Mouse (Mus musculus) embryonic facial prominence, embryonic 15.5 days (tissue): ENCODE results near the gene Arl2. TPM values are rescaled to one million over a fixed set of nuclear protein-coding genes. Genes with fewer than 3 reads are reported as not detected.

Experiments used
- ATAC-seq: fragments of 200-750 bp; cut with Nextera tagmentation; 2 replicates; pipeline ENCODE4 v1.8.0; 2017; ENCODE audit warnings: low read depth, moderate TSS enrichment; ENCODE audit not compliant: insufficient number of reproducible peaks, low FRiP score, low TSS enrichment
- H3K27ac ChIP-seq: fragments of 300-500 bp; sonication (generic); replicated peaks from 2 replicates; pipeline ENCODE4 v1.5.1; 2015; ENCODE audit warnings: mild to moderate bottlenecking, inconsistent platforms
- H3K27me3 ChIP-seq: fragments of 300-500 bp; sonication (generic); 2 replicates; pipeline ENCODE4 v1.6.1; 2015; ENCODE audit warnings: inconsistent platforms
- H3K36me3 ChIP-seq: fragments of 300-500 bp; sonication (generic); 2 replicates; pipeline ENCODE4 v1.6.1; 2015; ENCODE audit warnings: mild to moderate bottlenecking, inconsistent platforms
- H3K4me1 ChIP-seq: fragments of 300-500 bp; sonication (generic); 2 replicates; pipeline ENCODE4 v1.6.1; 2015; ENCODE audit warnings: inconsistent platforms
- H3K4me2 ChIP-seq: fragments of 300-500 bp; sonication (generic); replicated peaks from 2 replicates; pipeline ENCODE4 v1.6.1; 2015; ENCODE audit warnings: mild to moderate bottlenecking, inconsistent platforms
- H3K4me3 ChIP-seq: fragments of 300-500 bp; sonication (generic); replicated peaks from 2 replicates; pipeline ENCODE4 v1.5.1; 2015; ENCODE audit warnings: mild to moderate bottlenecking, inconsistent platforms
- H3K9ac ChIP-seq: fragments of 300-500 bp; sonication (generic); 2 replicates; pipeline ENCODE4 v1.6.1; 2015; ENCODE audit warnings: inconsistent platforms
- H3K9me3 ChIP-seq: fragments of 300-500 bp; sonication (generic); replicated peaks from 2 replicates; pipeline ENCODE4 v1.6.1; 2016; ENCODE audit warnings: inconsistent platforms
- WGBS: fragments of 180-500 bp; shearing (Covaris S2); methylation state at CpG from one replicate; pipeline ENCODE4 v1.1.7; 2015; 5-methylcytosine and 5-hydroxymethylcytosine counted together
- polyA plus RNA-seq: library from polyadenylated mRNA; unstranded; fragments of >200 nt; fragmentation: Nextera tagmentation; extraction: Ambion mirVana; gene quantifications from 2 replicates; pipeline ENCODE4 v1.2.1, GENCODE M21; 2015

The Arl2 gene
- polyA plus RNA-seq, 1 experiment from 2014 or later, result 100 TPM

DNA sequence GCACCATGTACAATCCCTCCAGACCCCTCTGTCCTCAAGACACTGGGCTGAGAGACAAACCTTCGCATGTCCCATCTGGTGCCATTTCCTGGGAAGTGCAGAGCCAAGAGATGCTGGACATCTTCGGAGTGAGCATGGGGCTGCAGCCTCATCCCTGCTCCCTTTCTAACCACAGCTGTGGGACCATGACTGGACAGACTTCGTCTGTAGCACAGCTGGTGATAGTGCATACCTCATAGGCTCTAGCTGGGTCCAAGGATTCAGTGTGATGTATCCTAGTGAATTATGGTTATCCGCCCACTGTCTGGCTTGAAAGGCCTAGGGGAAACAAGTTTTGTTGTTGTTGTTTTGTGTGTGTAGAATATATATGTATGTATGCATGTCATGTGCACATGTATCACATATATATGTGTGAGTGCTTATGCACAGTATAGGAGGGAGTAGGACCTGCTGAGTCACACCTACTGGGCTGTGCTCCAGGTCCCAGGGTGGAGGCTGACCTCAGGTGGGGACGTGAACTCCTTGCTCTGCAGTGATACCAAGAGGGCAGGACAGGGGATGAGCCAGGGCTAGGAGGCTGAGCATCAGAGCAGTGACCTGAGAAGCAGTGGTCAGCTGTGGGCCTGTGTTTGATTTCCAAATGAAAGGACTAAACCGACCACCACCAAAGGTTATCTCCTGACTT is 39.0 kb downstream of the Arl2 start:
- WGBS, result 71% methylated on average over 6 of the region's 6 CpGs
- Histone ChIP-seq H3K36me3 (0 out of 2 replicates have a peak, but pooled peaks cover 5% of the 10 kb centered on the region), H3K4me3 (no peak overlapping the region), H3K4me1 (no peaks in the 10 kb centered on the region), H3K9ac (no peak overlapping the region), H3K4me2 (no peak overlapping the region), H3K9me3 (no peaks in the 10 kb centered on the region), H3K27me3 (no peaks in the 10 kb centered on the region), H3K27ac (no peak overlapping the region)
- no peak for ATAC-seq

DNA sequence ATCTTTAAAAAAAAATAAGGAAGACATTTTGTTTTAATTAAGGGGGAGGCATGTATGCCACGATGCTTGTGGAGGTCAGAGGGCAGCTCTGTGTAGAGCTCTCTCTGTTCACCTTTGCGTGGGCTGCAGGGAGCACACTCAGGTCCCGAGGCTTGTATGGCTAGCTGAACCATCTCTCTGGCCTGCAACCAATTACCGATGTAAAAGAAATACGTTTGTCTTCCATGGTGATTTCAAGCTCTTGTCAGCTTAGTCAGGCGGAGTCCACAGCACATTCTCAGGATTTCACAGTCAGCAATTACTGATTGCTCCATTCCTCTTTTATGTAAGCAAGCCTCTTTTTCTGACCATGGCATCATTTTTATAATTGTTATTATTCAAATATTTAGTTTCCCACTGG is 40.2 kb downstream of the Arl2 start:
- H3K4me1 ChIP-seq, result no peaks in the 10 kb centered on the region
- no peak for ATAC-seq
- H3K9me3 ChIP-seq, result no peaks in the 10 kb centered on the region
- no peak overlapping the region for H3K9ac ChIP-seq
- no peaks in the 10 kb centered on the region for H3K27me3 ChIP-seq
- H3K4me3 ChIP-seq, result no peak overlapping the region
- 30% methylated on average over 6 of the region's 6 CpGs for WGBS
- no peak overlapping the region for H3K4me2 ChIP-seq
- no peak overlapping the region for H3K27ac ChIP-seq
- 0 out of 2 replicates have a peak, but pooled peaks cover 5% of the 10 kb centered on the region for H3K36me3 ChIP-seq

DNA sequence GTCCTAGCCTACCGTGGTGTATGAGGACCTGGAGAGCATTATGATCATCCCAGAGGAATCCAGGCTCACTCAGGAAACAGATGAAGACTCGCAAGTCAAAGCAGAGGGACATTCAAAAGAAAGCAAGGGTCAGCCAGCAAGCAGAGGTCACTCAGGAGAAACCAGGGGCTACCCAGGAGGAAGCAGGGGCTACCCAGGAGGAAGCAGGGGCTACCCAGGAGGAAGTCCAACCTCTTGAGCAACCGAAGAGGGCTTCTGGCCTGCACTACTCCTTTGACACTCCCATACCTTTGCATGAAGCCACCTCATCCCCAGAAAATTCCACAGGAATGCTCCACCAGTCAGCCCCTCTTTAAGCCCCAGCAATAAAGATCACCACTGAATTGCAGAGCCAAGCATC is 43.5 kb downstream of the Arl2 start:
- H3K9ac ChIP-seq, result no peak overlapping the region
- H3K4me2 ChIP-seq, result no peak overlapping the region
- H3K27me3 ChIP-seq, result no peaks in the 10 kb centered on the region
- H3K27ac ChIP-seq, result no peak overlapping the region
- ATAC-seq, result no peak
- no peak overlapping the region for H3K4me3 ChIP-seq
- H3K4me1 ChIP-seq, result no peaks in the 10 kb centered on the region
- no peaks in the 10 kb centered on the region for H3K9me3 ChIP-seq
- H3K36me3 ChIP-seq, result peaks cover 22% of the 10 kb centered on the region; the same call in 1 of the 2 replicates
- 83% methylated on average over 3 of the region's 3 CpGs for WGBS

DNA sequence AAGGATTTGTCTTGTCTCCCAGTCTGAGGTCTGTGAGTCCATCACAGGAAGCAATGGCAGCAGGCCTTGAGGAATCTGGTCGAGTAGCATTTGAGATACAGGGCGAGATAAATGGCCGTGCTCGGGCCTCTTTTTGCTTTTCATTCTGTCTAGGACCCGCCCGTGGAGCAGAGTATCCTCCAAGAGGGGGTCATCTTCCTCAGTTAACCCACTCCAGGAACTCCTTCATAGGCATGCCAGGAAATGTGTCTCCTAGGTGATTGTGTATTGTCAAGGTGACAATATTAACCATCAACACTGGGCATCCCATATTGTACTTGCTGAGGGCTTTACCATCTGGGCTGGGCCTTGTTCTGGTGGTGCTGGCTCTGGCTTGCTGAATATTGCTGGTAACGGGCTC is 47.2 kb downstream of the Arl2 start, which contains the start of gene AC131692.1:
TSS of gene AC131692.1 (plus strand) at position 301 of the 400 bp plus-strand sequence.
- Histone ChIP-seq H3K9me3 (no peaks in the 10 kb centered on the region), H3K4me2 (no peak within 1 kb of the TSS), H3K4me1 (no peaks in the 10 kb centered on the region), H3K27me3 (no peaks in the 10 kb centered on the region), H3K9ac (no peak within 1 kb of the TSS), H3K36me3 (peaks cover 56% of the 10 kb centered on the region), H3K27ac (no peak within 1 kb of the TSS), H3K4me3 (no peak within 1 kb of the TSS)
- ATAC-seq, result no peak
- 92% methylated on average over 7 of the region's 7 CpGs for WGBS

DNA sequence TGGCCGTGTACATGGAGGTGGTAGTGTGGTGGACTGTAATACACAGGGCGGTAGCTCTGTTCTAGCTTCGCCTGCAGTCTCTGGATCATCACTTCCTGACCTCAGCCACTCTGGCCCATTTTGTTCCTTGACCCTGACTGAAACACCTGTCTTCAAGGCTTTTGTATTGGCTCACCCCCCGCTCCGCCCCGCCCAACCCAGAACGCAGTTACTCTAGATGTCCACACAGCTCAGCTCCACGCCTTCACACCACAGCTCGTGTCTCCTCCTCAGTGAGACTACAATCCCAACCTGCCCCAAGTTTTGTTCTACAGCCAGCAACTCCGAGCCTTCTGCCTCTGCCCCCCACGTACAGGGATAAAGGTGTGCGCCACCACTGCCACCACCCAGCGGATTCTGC is 52.5 kb downstream of the Arl2 start:
- Histone ChIP-seq H3K27me3 (no peaks in the 10 kb centered on the region), H3K4me3 (no peak overlapping the region), H3K9me3 (no peaks in the 10 kb centered on the region), H3K9ac (no peak overlapping the region), H3K36me3 (peaks cover 50% of the 10 kb centered on the region), H3K27ac (no peak overlapping the region), H3K4me2 (no peak overlapping the region), H3K4me1 (peaks cover 17% of the 10 kb centered on the region)
- WGBS, result 94% methylated on average over 13 of the region's 13 CpGs
- ATAC-seq, result no peak

DNA sequence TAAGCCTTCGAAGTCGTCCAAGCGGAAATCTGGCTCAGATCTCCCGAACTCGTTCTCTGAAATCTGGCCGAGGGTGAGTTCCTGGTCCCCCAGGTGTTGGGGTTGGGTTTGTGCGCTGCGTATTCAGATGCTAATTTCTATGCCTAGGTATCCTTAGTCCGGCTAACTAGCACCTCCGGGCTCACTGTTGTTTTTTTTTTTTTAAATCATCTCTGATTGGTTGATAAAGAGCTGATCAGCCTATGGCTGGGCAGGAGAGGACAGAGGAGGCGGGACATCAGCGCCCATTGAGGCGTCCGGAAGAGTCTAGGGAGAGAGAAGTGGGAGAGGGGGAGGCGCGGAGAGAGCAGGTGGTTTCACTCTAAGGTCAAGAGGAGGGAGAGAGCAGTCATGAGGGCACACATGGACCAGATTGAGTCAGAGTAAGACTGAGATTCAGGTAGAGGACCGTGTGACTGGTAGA is 55.9 kb downstream of the Arl2 start:
- H3K27ac ChIP-seq, result peak overlapping the region; percentile 80
- WGBS, result 0% methylated on average over 17 of the region's 17 CpGs
- H3K9me3 ChIP-seq, result no peaks in the 10 kb centered on the region

DNA sequence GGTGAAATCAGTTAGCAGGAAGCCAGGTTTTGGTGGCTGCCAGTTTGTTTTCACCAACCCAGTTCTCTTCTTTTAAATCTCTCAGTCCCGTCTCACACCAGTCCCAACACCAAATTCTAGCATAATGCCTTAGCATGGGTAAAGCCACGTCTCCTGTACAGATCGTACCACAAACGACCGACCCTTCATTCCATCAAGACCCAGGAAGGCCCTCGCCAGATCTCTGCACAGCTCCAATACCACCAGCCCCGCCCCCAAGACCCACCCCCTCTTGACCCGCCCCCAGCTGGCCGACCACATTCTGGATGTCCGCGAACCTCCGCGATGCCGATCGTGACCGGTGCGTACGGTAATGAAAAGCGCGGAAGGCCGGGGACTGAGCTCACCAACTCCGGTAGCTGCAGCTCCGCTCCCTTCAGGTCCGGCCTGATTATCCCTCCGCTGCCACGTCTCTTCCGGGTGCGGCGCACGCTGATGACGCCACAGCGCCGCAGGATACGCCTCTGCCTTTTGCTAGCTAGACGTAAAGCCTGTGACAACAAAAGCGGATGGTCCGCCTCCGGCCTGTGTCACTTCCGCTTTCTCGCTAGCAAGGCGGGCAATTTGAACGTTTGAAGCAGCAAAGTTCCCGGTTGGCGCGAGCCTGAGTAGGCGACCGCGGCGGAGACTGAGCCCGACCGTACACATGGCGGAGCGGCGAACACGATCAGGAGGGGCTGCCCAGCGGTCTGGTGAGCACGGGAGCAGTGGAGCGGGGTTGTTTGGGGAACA is 56.7 kb downstream of the Arl2 start, which contains the start of the genes Zfpl1 and Cdca5:
TSS of gene Zfpl1 (minus strand) at position 479 of the 771 bp plus-strand sequence.
TSS of gene Cdca5 (plus strand) at position 506 of the 771 bp plus-strand sequence.
- Histone ChIP-seq H3K27ac (peak within 1 kb of the TSS; percentile 80), H3K4me3 (peak within 1 kb of the TSS; percentile 60)
- peak; percentile 90 for ATAC-seq

More for the DNA sequence above, 55.9 kb downstream of the Arl2 start:
- H3K4me1 ChIP-seq, result peaks cover 24% of the 10 kb centered on the region
- H3K4me3 ChIP-seq, result peak overlapping the region; percentile 60
- H3K27me3 ChIP-seq, result no peaks in the 10 kb centered on the region
- H3K4me2 ChIP-seq, result peak overlapping the region; percentile 78
- ATAC-seq, result peak; percentile 48; the same call in 1 of the 2 replicates
- H3K9ac ChIP-seq, result peak overlapping the region; percentile 60
- H3K36me3 ChIP-seq, result peaks cover 54% of the 10 kb centered on the region

More for the DNA sequence above, 56.7 kb downstream of the Arl2 start, which contains the start of the genes Zfpl1 and Cdca5:
- Histone ChIP-seq H3K27me3 (no peaks in the 10 kb centered on the region), H3K4me1 (peaks cover 24% of the 10 kb centered on the region), H3K36me3 (peaks cover 53% of the 10 kb centered on the region), H3K9me3 (no peaks in the 10 kb centered on the region), H3K9ac (peak within 1 kb of the TSS; percentile 60), H3K4me2 (peak within 1 kb of the TSS; percentile 83)
- under 1% methylated on average over 58 of the region's 58 CpGs for WGBS

Other genes starting within 250 kb of the Arl2 start
- 3.4 and 3.6 TPM in 2 replicates for gene Tigd3, start 247.4 kb downstream of the Arl2 start, polyA plus RNA-seq
- 144 and 167 TPM in 2 replicates for gene Dpf2, start 228.5 kb downstream of the Arl2 start, polyA plus RNA-seq
- 11.0 TPM in 2 replicates for gene Cdc42ep2, start 216.7 kb downstream of the Arl2 start, polyA plus RNA-seq
- 59.6 and 65.4 TPM in 2 replicates for gene Pola2, start 177.3 kb downstream of the Arl2 start, polyA plus RNA-seq
- gene Slc22a20, start 155.4 kb downstream of the Arl2 start, polyA plus RNA-seq, result not detected in 2 replicates
- gene Capn1, start 125.7 kb downstream of the Arl2 start, polyA plus RNA-seq, result 22.1 and 22.4 TPM in 2 replicates
- 34.2 and 39.8 TPM in 2 replicates for gene Syvn1, start 95.0 kb downstream of the Arl2 start, polyA plus RNA-seq
- gene Mrpl49, start 83.8 kb downstream of the Arl2 start, polyA plus RNA-seq, result 66.8 and 67.1 TPM in 2 replicates
- gene Fau, start 83.7 kb downstream of the Arl2 start, polyA plus RNA-seq, result 809 and 853 TPM in 2 replicates
- 37.1 and 41.1 TPM in 2 replicates for gene Znhit2, start 80.4 kb downstream of the Arl2 start, polyA plus RNA-seq
- 21.7 and 24.6 TPM in 2 replicates for gene Tm7sf2, start 73.2 kb downstream of the Arl2 start, polyA plus RNA-seq
- 75.9 and 76.4 TPM in 2 replicates for gene Vps51, start 64.3 kb downstream of the Arl2 start, polyA plus RNA-seq
- not detected in 2 replicates for gene Tmem262, start 61.5 kb downstream of the Arl2 start, polyA plus RNA-seq
- 1.9 and 2.1 TPM in 2 replicates for gene Gm28374, start 59.3 kb downstream of the Arl2 start, polyA plus RNA-seq
- 86.9 and 90.9 TPM in 2 replicates for gene Zfpl1, start 56.6 kb downstream of the Arl2 start, polyA plus RNA-seq
- 27.7 and 29.0 TPM in 2 replicates for gene Cdca5, start 56.6 kb downstream of the Arl2 start, polyA plus RNA-seq
- not detected in 2 replicates for gene AC131692.1, start 47.1 kb downstream of the Arl2 start, polyA plus RNA-seq
- 0.25 TPM in 2 replicates for gene Naaladl1, start 35.8 kb downstream of the Arl2 start, polyA plus RNA-seq
- gene Sac3d1, start 22.9 kb downstream of the Arl2 start, polyA plus RNA-seq, result 48.4 and 48.6 TPM in 2 replicates
- gene Snx15, start 13.2 kb downstream of the Arl2 start, polyA plus RNA-seq, result 37.9 and 38.5 TPM in 2 replicates
- gene Batf2, start 565 bp downstream of the Arl2 start, polyA plus RNA-seq, result 0.19 and 0.39 TPM in 2 replicates
- gene Majin, start 42.8 kb upstream of the Arl2 start, polyA plus RNA-seq, result 0.11 and 0.13 TPM in 2 replicates
- 2.5 and 3.3 TPM in 2 replicates for gene Gpha2, start 84.8 kb upstream of the Arl2 start, polyA plus RNA-seq
- gene Ppp2r5b, start 94.3 kb upstream of the Arl2 start, polyA plus RNA-seq, result 39.2 and 39.7 TPM in 2 replicates
- gene Atg2a, start 100.1 kb upstream of the Arl2 start, polyA plus RNA-seq, result 10.3 and 11.0 TPM in 2 replicates
- gene Ehd1, start 135.2 kb upstream of the Arl2 start, polyA plus RNA-seq, result 77.2 and 83.5 TPM in 2 replicates
- gene Cdc42bpg, start 164.9 kb upstream of the Arl2 start, polyA plus RNA-seq, result 1.5 and 2.5 TPM in 2 replicates
- 82.1 and 91.7 TPM in 2 replicates for gene Men1, start 193.4 kb upstream of the Arl2 start, polyA plus RNA-seq
- gene Map4k2, start 199.6 kb upstream of the Arl2 start, polyA plus RNA-seq, result 15.6 and 16.7 TPM in 2 replicates
- gene Sf1, start 222.1 kb upstream of the Arl2 start, polyA plus RNA-seq, result 132 and 145 TPM in 2 replicates
- 35.6 and 38.9 TPM in 2 replicates for gene Pygm, start 242.9 kb upstream of the Arl2 start, polyA plus RNA-seq